Mouse (Mus musculus) liver, embryonic 14.5 days (tissue): ENCODE measurements around the gene Selenow. TPM values are rescaled to one million over a fixed set of nuclear protein-coding genes. Genes with fewer than 3 reads are reported as not detected.

Source experiments
- ATAC-seq: fragments of 200-750 bp; cut with Nextera tagmentation; 2 replicates; pipeline ENCODE4 v1.8.0; 2017; ENCODE audit warnings: moderate number of reproducible peaks, mild to moderate bottlenecking, moderate library complexity; ENCODE audit not compliant: insufficient read depth
- DNase-seq, 3 experiments: peaks; one replicate each; pipeline ENCODE4 v3.0.0-alpha.2; 2012 to 2013; ENCODE audit warnings: low read depth in 3 of 3, low spot score in 3 of 3
- H3K27ac ChIP-seq: fragments of 300-500 bp; sonication (generic); 2 replicates; pipeline ENCODE4 v1.5.1; 2014; ENCODE audit warnings: moderate library complexity, mild to moderate bottlenecking, control low read depth, inconsistent platforms
- H3K27me3 ChIP-seq: fragments of 300-500 bp; sonication (generic); 2 replicates; pipeline ENCODE4 v1.6.1; 2014; ENCODE audit warnings: mild to moderate bottlenecking, low read length, moderate library complexity; ENCODE audit not compliant: control insufficient read depth, insufficient read depth
- H3K36me3 ChIP-seq: fragments of 300-500 bp; sonication (generic); replicated peaks from 2 replicates; pipeline ENCODE4 v1.6.1; 2014; ENCODE audit warnings: low read depth; ENCODE audit not compliant: control insufficient read depth, insufficient read depth
- H3K4me1 ChIP-seq, 2 experiments: fragments of 200-500 bp in 1 of 2; fragments of 300-500 bp in 1 of 2; sonication (generic) in 1 of 2; replicated peaks; 2 replicates each; pipeline ENCODE4 v1.6.1; 2012 to 2014; ENCODE audit warnings: antibody characterized with exemption in 1 of 2, inconsistent platforms in 1 of 2, low read length in 1 of 2; ENCODE audit not compliant: control insufficient read depth in 2 of 2, insufficient read depth in 2 of 2
- H3K4me2 ChIP-seq: fragments of 300-500 bp; sonication (generic); 2 replicates; pipeline ENCODE4 v1.6.1; 2014; ENCODE audit warnings: low read depth, mild to moderate bottlenecking, control low read depth, moderate library complexity
- H3K4me3 ChIP-seq, 2 experiments: fragments of 200-500 bp in 1 of 2; fragments of 300-500 bp in 1 of 2; sonication (generic) in 1 of 2; 2 replicates each; pipeline ENCODE4 v1.5.1; 2012 to 2014; ENCODE audit warnings: low read depth in 2 of 2, low read length in 2 of 2, mild to moderate bottlenecking in 2 of 2, control low read depth in 1 of 2, inconsistent platforms in 1 of 2, moderate library complexity in 1 of 2; ENCODE audit not compliant: insufficient read depth in 1 of 2
- H3K9ac ChIP-seq: fragments of 300-500 bp; sonication (generic); replicated peaks from 2 replicates; pipeline ENCODE4 v1.6.1; 2014; ENCODE audit warnings: mild to moderate bottlenecking, control low read depth, moderate library complexity
- H3K9me3 ChIP-seq: fragments of 300-500 bp; sonication (generic); 2 replicates; pipeline ENCODE4 v1.6.1; 2016; ENCODE audit warnings: low read length, mixed read lengths; ENCODE audit not compliant: control insufficient read depth
- CTCF ChIP-seq: IDR thresholded peaks from 2 replicates; pipeline ENCODE4 v1.5.1; 2016; ENCODE audit warnings: antibody characterized with exemption, low read depth, control low read depth
- EP300 ChIP-seq: IDR thresholded peaks from 2 replicates; pipeline ENCODE4 v1.6.1; 2016; ENCODE audit warnings: antibody characterized with exemption, low read depth
- WGBS: fragments of 180-500 bp; shearing (Covaris S2); extraction: QIAGEN DNeasy Blood & Tissue Kit; methylation state at CpG from one replicate; pipeline ENCODE4 v1.1.7; 2014; ENCODE audit not compliant: insufficient replicate concordance; 5-methylcytosine and 5-hydroxymethylcytosine counted together
- polyA plus RNA-seq, 2 experiments: library from polyadenylated mRNA; depleted of rRNA in 1 of 2; stranded (reverse) in 1 of 2; unstranded in 1 of 2; fragments of >200 nt; fragmentation: Nextera tagmentation in 1 of 2; extraction: Ambion mirVana in 1 of 2; gene quantifications; 2 replicates each; pipeline versions ENCODE4 v1.2.1 to v1.2.3; 2012 to 2014

Selenow gene
- polyA plus RNA-seq, 2 experiments, result 186 to 334 TPM

DNA sequence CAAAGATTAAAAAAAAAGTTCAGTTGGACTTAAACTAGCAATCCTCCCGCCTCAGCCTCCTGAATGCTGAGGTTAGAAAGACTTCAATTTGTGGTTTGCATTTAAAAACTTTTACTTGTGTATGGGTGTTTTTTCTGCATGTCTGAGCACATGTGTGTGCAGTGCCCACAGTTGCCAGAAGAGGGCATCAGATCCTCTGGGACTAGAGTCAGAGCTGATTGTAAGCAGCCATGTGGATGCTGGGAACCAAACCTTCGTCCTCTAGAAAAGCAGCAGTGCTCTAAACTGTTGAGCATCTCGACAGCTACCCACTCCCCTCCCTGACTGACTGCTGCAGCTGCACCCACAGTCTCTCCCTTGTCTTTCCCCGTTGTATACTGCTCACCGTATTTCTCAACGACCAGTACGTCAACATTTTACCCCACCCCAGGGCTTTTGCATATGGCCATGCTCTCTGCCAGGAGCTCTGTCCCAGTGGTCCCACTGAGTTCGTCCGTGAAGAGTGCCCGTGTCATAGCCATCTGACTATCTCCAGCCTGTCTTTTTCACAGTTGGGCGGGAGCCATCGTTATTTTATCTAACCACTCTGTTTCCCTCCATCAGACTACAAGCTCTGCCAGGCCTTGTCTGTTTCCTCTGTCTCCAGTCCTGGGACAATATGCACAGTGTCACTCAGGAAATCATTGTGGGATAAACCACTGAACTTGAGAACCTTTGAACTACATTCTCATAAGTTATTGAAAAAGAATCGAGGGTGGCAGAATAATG, 31.3 kb upstream of the Selenow start:
- Histone ChIP-seq H3K36me3 (no peaks in the 10 kb centered on the region), H3K4me2 (no peak overlapping the region), H3K27me3 (no peaks in the 10 kb centered on the region; the same call in 1 of the 2 replicates), H3K9ac (no peak overlapping the region), H3K9me3 (no peaks in the 10 kb centered on the region), H3K4me1 (peaks cover 48 to 55% of the 10 kb centered on the region in 2 experiments), H3K4me3 (no peak overlapping the region), H3K27ac (peak overlapping the region; percentile 62)
- ATAC-seq, result no peak
- TF ChIP-seq CTCF (peak; percentile 78), EP300 (peak; percentile 36; the same call in 1 of the 2 replicates)
- WGBS, result 38% methylated on average over 13 of the region's 13 CpGs
- DNase-seq, result peak in 1 of 3 experiments; percentile 36

DNA sequence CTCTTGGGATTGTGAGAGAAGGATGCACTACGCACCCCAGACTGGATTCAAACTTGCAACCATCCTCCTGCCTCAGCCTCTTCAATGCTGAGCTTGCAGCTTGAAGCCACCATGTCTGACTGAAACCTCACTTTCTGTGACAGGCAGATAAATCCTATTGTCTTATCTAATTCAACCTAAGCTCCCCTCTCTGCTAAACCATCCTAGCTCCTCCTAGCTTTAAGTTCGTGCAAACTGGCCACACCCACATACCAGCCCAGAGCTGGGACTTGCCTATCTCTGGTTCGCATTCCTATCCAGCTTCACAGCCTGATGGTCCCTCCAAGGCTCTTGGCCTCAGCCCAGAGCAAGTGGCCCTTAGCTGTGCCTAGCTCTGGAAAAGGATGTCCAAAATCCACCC, 30.2 kb upstream of the Selenow start:
- H3K4me2 ChIP-seq, result peak overlapping the region; percentile 16
- H3K36me3 ChIP-seq, result no peaks in the 10 kb centered on the region
- H3K9ac ChIP-seq, result no peak overlapping the region
- H3K4me1 ChIP-seq, result peaks cover 54 to 62% of the 10 kb centered on the region in 2 experiments
- WGBS, result 31% methylated on average over 3 of the region's 3 CpGs
- peak overlapping the region; percentile 62 for H3K27ac ChIP-seq
- DNase-seq (peak; percentile 85 to 86 (median 85)), ATAC-seq (peak; percentile 80)
- TF ChIP-seq CTCF (no peak), EP300 (peak; percentile 84)
- H3K27me3 ChIP-seq, result no peaks in the 10 kb centered on the region; the same call in 1 of the 2 replicates
- H3K4me3 ChIP-seq, result no peak overlapping the region
- H3K9me3 ChIP-seq, result no peaks in the 10 kb centered on the region

DNA sequence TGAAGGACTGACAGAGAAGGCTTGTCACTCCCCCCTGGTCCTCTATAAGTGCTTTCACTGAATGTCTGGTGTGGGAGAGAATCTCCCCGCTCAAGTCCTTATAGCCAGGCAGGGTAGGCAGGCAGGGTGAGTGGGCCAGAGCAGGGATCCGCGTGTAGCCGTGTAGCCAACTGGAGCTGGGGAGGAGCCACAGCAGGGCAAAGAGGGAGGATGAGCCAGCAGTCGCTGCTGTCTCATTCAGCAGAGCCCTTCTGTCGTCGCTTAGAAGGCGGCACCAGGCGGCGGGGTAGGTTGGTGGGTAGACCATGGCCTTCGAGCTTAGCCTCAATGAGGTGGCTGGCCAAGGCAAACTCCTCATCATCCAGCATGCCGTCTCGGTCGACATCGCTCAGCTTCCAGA, 27.8 kb upstream of the Selenow start:
- Histone ChIP-seq H3K27ac (no peak overlapping the region), H3K9me3 (no peaks in the 10 kb centered on the region), H3K27me3 (no peaks in the 10 kb centered on the region; the same call in 1 of the 2 replicates), H3K9ac (no peak overlapping the region), H3K4me3 (no peak overlapping the region), H3K4me1 (peaks cover 58 to 67% of the 10 kb centered on the region in 2 experiments), H3K4me2 (no peak overlapping the region), H3K36me3 (no peaks in the 10 kb centered on the region)
- TF ChIP-seq EP300 (no peak), CTCF (no peak)
- ATAC-seq (no peak), DNase-seq (no peak)
- WGBS, result 82% methylated on average over 15 of the region's 15 CpGs

DNA sequence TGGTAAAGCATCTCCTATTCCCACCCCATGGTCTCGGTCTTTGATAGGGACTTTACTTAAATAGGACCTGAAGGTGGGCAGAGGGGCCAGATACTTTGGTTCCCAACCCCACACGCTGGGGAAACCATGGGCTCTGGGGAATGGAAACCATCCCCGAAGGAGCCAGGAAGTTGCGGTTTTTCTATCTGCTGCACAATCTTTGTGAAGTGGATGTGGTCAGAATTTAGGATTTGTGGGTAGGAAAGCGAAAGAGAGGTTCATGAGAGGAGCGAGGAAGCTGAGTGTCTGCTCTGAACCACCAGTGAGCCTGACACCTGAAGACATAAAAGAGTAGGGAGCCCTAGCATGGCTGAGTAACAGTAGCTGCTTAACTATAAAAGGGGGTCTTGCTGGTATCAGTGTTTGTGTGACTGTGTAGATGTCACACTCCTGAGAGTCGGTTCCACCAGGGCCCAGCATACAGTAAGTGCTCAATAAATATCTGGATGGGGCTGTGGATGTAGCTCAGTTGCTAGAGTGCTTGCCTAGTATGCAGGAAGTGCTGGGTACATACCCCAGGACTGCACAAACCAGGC, 27.1 kb upstream of the Selenow start:
- Histone ChIP-seq H3K9ac (no peak overlapping the region), H3K4me1 (peaks cover 54 to 63% of the 10 kb centered on the region in 2 experiments), H3K4me3 (no peak overlapping the region), H3K36me3 (peaks cover 1% of the 10 kb centered on the region; the same call in 1 of the 2 replicates), H3K4me2 (no peak overlapping the region), H3K27ac (no peak overlapping the region), H3K27me3 (no peaks in the 10 kb centered on the region; the same call in 1 of the 2 replicates), H3K9me3 (no peaks in the 10 kb centered on the region)
- ATAC-seq (no peak), DNase-seq (no peak)
- WGBS, result 36% methylated on average over 7 of the region's 7 CpGs
- TF ChIP-seq CTCF (no peak), EP300 (no peak)

DNA sequence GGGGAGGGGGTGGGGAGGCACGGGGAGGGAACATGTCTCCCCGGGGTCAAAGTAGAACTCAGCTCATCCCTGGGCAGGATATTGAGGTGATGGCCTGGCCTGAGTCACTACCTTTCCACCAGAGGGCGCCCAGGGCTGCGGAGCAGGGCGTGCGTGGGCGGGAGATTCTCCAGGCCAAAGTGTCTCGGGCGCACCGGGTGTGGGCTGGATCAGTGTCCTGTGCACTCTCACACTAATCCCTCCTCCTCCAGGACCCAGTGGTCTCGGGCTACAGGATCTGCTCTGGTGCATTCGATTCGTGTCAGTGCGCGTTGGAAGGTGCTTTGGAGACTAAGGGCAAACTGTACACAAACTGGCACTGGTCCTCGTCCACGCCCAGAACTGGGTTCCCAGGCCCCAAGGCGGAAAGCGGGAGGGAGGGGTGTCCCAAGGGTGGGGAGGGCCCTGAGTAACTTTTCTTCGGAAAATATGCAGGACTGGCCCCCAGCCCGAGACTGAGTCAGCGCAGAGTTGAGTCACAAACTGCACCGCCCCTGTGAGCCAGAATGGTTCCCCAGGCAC, 26.3 kb upstream of the Selenow start:
- H3K4me3 ChIP-seq, result peak overlapping the region; percentile 28 to 43
- peak overlapping the region; percentile 69 for H3K4me2 ChIP-seq
- H3K4me1 ChIP-seq, result peaks cover 45 to 55% of the 10 kb centered on the region in 2 experiments
- peaks cover 10% of the 10 kb centered on the region for H3K36me3 ChIP-seq
- H3K9ac ChIP-seq, result peak overlapping the region; percentile 36
- peak; percentile 61 for ATAC-seq
- DNase-seq, result peak; percentile 63 to 76 (median 66)
- TF ChIP-seq CTCF, result peak; percentile 99
- TF ChIP-seq EP300, result no peak
- 3% methylated on average over 23 of the region's 23 CpGs for WGBS
- H3K27ac ChIP-seq, result no peak overlapping the region
- no peaks in the 10 kb centered on the region for H3K9me3 ChIP-seq
- no peaks in the 10 kb centered on the region; the same call in 1 of the 2 replicates for H3K27me3 ChIP-seq
